In genomic region chr6:47390436-47391002, GRCm38 (mm10) we compare ENCODE assay signal across 10 mouse cellular contexts.
DNase-seq lines count a peak whose midpoint lies in the region; ATAC-seq lines count a peak whose summit lies in the region.
"Had no signal": no experiment of that assay in that cellular context is flagged by ENCODE, and none has a peak within 500 bp of the region (broad histone marks: within the 10 kb centered on the region; RNA-seq: fewer than 3 reads in every experiment).

No protein-coding gene starts in this region.

- H3K9ac ChIP-seq in heart, embryonic 12.5 days: no peak overlapping the region
- no peak overlapping the region for H3K9ac ChIP-seq in midbrain, embryonic 13.5 days (replicated peaks)
- H3K9ac ChIP-seq: liver, embryonic 13.5 days had no signal

- peak; percentile 10 for DNase-seq in heart, adult 8-10 months (ENCODE audit: low spot score)
- peak; percentile 47 for DNase-seq in adrenal gland, postnatal 10 days
- DNase-seq in frontal cortex, postnatal 14 days (ENCODE audit: low spot score in 2 of 2): peak; percentile 40 to 50
- peak; percentile 43 for DNase-seq in layer of hippocampus, adult 9-10 months (ENCODE audit: low spot score)
- DNase-seq in thymus, postnatal 36 days: no peak
- DNase-seq in ovary, postnatal 10 days (ENCODE audit: low spot score): no peak
- DNase-seq: liver, embryonic 13.5 days had no signal

- H3K9me3 ChIP-seq in heart, embryonic 12.5 days (replicated peaks): no peaks in the 10 kb centered on the region
- H3K9me3 ChIP-seq in midbrain, embryonic 13.5 days: no peaks in the 10 kb centered on the region
- H3K9me3 ChIP-seq: liver, embryonic 13.5 days had no signal

- H3K4me1 ChIP-seq in heart, embryonic 12.5 days (replicated peaks): no peaks in the 10 kb centered on the region
- H3K4me1 ChIP-seq in midbrain, embryonic 13.5 days (replicated peaks): peaks cover 9% of the 10 kb centered on the region
- H3K4me1 ChIP-seq: liver, embryonic 13.5 days had no signal

- 61% methylated on average over 7 of the region's 7 CpGs for WGBS in heart, embryonic 12.5 days
- 40% methylated on average over 7 of the region's 7 CpGs for WGBS in midbrain, embryonic 13.5 days

- no peak overlapping the region for H3K4me3 ChIP-seq in heart, embryonic 12.5 days
- no peak overlapping the region for H3K4me3 ChIP-seq in midbrain, embryonic 13.5 days (replicated peaks)
- H3K4me3 ChIP-seq: erythroblast, embryonic 14.5 days; liver, embryonic 13.5 days had no signal

- no peak overlapping the region for H3K27ac ChIP-seq in heart, embryonic 12.5 days (ENCODE audit: poor library complexity, severe bottlenecking)
- H3K27ac ChIP-seq in midbrain, embryonic 13.5 days: peak overlapping the region; percentile 39; the same call in 1 of the 2 replicates
- H3K27ac ChIP-seq: liver, embryonic 13.5 days had no signal

- ATAC-seq in heart, embryonic 12.5 days (ENCODE audit: insufficient number of reproducible peaks, low FRiP score): no peak
- no peak for ATAC-seq in midbrain, embryonic 13.5 days

- H3K4me2 ChIP-seq in heart, embryonic 12.5 days: no peak overlapping the region
- H3K4me2 ChIP-seq in midbrain, embryonic 13.5 days (replicated peaks): no peak overlapping the region
- H3K4me2 ChIP-seq: liver, embryonic 13.5 days had no signal

- no peaks in the 10 kb centered on the region for H3K36me3 ChIP-seq in heart, embryonic 12.5 days
- no peaks in the 10 kb centered on the region for H3K36me3 ChIP-seq in midbrain, embryonic 13.5 days
- H3K36me3 ChIP-seq: liver, embryonic 13.5 days had no signal

- no peaks in the 10 kb centered on the region for H3K27me3 ChIP-seq in heart, embryonic 12.5 days (replicated peaks)
- H3K27me3 ChIP-seq in midbrain, embryonic 13.5 days: no peaks in the 10 kb centered on the region
- H3K27me3 ChIP-seq: liver, embryonic 13.5 days had no signal

Comparison
In these comparisons a context has a peak if more than half of its experiments do, and no peak if none do; other contexts are left out.
1. DNase-seq: peak in heart, adult 8-10 months (single experiment), adrenal gland, postnatal 10 days (single experiment), frontal cortex, postnatal 14 days (2 of 2) and layer of hippocampus, adult 9-10 months (single experiment); none in thymus, postnatal 36 days (0 of 2) and ovary, postnatal 10 days (single experiment).